Mouse (Mus musculus): ENCODE measurements around the gene Bhlhe40. TPM values are rescaled to one million over a fixed set of nuclear protein-coding genes. Genes with fewer than 3 reads are reported as not detected.
A peak's percentile ranks its signal among the peaks of the same experiment; 100 is the strongest.

Bhlhe40 gene
- polyA plus RNA-seq (2012; rRNA removed) = 17.9 and 35.1 TPM in 2 replicates

DNA sequence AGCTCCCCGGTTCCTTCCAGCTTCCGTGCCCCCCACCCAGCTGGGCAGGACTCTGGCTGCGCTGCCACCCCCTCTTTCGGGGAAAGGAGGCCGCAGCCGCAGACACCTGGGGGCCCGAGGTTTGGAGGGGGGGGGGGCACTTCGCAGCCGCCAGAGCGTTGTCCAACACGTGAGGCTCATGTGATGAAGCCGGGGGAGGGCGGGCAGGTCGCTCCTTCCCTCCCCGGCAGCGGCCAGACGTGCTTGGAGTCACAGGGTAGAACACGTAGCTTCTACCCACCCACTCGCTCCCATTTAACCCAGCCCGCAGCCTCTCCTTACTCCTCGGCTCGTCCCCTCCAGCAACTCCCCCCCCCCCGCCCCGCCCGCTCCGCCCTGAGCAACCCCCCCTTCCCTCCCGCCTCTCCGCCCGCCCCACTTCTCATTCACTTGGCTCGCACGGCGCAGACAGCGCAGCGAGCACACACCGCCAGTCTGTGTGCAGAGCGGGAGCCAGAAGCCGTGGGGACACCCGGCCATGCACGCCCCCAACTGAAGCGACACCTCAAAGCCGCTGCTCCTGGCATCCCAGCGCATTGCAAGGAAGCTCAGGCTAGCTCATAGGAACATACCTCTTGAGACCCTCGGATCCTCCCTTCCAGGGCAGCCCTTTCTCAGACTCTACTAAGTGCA is at the start of gene Bhlhe40:
Bhlhe40 (plus strand) TSS at position 424 of the 672 bp plus-strand sequence.
- DNase-seq (ENCODE audit: low spot score) = peak; percentile 77

GRCm38 (mm10) chr6:108611663-108612062 is 48.8 kb upstream of the Bhlhe40 start:
- no peak for DNase-seq (ENCODE audit: low spot score)

DNA sequence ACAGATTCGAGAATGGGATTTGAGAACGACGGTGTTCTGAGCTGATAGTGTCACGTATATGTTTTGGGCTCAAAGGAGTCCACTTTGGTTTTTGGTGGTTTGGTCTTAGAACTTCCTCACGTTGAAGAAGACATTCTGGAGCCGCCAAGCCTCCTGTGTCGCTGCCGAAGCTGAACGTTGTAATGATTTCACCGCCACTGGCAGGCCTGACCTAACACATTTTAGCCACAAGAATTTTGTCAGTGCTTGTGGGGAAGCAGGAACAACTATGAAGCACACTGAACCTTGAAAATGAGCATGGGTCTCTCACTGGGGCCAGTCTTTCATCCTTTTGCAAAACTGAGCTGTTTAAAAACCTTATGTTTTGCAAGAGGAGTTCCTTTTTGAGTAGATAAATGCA is 42.4 kb upstream of the Bhlhe40 start:
- DNase-seq (ENCODE audit: low spot score) = no peak

DNA sequence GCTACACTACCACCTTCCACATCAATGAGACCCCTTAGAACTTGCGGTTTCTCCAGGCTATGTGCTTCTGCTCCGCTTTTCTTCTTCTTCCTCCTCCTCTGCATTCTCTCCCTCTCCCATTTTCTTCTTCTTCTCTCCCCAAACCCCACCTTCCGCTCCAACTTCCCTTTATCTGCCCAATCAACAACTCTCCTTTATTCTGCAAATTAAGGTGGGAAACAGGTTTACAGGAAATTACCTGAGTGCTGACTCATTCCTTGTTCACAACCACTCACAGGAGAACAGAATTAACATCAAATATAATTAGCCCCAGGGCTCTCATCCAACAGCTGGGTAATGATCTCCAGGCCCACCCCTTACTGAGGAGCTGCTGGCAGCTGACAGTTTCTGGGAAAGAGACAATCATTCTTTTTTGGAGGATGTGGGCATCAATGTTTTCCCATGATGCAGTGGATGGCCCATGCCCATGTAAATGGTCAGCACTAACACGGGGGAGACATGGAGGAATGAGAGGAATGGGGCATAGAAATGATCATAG is 37.3 kb upstream of the Bhlhe40 start:
- DNase-seq (ENCODE audit: low spot score) = no peak

- DNase-seq (ENCODE audit: low spot score) = no peak
Measured at GRCm38 (mm10) chr6:108624915-108625314, 35.5 kb upstream of the Bhlhe40 start.

DNA sequence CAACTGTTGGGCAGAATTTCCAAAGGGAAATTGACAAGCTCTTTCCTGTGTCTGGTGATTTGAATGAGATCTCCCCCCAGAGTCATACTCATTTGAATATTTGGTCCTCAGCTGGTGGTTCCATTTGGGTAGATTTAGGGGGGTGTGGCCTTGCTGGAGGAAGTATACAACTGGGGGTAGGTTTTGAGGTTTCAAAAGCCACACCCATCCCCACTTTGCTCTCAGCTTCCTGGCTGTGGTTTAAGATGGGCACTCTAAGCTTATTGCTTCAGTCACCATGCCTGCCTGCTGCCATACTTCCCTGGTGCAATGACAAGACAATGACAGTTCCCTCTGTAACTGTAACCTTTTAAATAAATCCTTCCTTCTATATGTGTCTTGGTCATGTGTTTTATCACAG is 29.7 kb upstream of the Bhlhe40 start:
- DNase-seq (ENCODE audit: low spot score) = no peak

- DNase-seq (ENCODE audit: low spot score) = no peak
Measured at GRCm38 (mm10) chr6:108638157-108638833, 22.1 kb upstream of the Bhlhe40 start.

GRCm38 (mm10) chr6:108642020-108642419 is 18.4 kb upstream of the Bhlhe40 start:
- no peak for DNase-seq (ENCODE audit: low spot score)

GRCm38 (mm10) chr6:108643035-108643434 is 17.4 kb upstream of the Bhlhe40 start:
- no peak for DNase-seq (ENCODE audit: low spot score)

DNA sequence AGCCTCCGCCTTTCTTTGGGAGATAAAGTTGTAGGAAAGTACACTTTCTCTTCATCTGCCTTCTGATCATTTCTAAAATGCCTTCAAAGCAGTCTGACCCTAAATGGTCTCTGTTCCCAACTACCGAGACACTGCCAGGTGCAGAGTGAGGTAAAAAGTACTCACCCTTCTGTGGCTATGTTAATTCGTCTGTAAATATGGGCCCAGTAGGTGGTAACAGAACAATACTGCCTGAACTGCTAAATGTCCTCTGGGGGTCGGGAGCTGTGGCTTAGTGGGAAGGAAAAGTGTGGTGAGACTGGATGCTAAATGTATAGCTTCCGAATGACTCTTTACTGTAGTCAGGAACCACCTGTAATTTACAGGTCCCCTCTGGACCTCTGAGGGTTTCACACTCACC is 16.1 kb upstream of the Bhlhe40 start:
- no peak for DNase-seq (ENCODE audit: low spot score)

GRCm38 (mm10) chr6:108647094-108647493 is 13.3 kb upstream of the Bhlhe40 start:
- no peak for DNase-seq (ENCODE audit: low spot score)

DNA sequence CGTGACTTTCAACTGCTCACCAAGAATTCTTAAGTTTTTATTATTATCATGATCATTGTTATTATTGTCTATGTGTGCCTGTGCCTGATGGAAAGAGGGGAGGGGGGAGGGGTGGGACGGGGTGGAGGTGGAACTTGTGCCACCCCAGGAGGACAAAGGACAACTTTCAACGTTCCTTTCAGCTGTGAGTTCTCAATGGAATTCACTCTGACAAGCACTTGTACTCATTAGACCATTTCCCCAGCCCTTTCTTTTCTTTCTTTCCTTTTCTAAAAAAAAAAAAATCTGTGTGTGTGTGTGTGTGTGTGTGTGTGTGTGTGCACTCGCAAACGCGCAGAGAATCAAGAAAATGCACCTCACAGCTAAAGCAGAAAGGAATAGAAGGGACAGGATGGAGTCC is 12.4 kb upstream of the Bhlhe40 start:
- no peak for DNase-seq (ENCODE audit: low spot score)

DNA sequence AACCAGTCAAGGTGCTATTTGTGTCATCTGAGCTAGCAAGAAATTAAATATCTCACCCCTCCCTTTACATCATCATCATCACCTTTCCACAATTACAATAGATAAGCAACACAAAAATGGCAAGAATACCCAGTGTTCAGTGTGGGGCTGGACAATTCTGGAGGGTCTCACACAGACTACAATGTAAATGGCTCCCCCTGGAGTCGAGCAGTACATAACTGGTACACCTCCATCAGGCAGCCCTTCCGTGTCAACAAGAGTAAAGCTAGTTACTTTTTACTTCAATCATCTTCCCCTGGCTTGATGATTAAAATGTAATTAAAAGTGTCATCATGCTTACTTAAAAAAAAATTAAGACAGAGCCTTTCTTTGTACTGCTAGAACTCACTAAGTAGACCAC is 4.6 kb upstream of the Bhlhe40 start:
- DNase-seq (ENCODE audit: low spot score) = no peak

GRCm38 (mm10) chr6:108658051-108658415 is 2.4 kb upstream of the Bhlhe40 start:
- DNase-seq (ENCODE audit: low spot score) = no peak

- peak; percentile 43 for DNase-seq (ENCODE audit: low spot score)
Measured at GRCm38 (mm10) chr6:108658416-108659201, 1.8 kb upstream of the Bhlhe40 start.

DNA sequence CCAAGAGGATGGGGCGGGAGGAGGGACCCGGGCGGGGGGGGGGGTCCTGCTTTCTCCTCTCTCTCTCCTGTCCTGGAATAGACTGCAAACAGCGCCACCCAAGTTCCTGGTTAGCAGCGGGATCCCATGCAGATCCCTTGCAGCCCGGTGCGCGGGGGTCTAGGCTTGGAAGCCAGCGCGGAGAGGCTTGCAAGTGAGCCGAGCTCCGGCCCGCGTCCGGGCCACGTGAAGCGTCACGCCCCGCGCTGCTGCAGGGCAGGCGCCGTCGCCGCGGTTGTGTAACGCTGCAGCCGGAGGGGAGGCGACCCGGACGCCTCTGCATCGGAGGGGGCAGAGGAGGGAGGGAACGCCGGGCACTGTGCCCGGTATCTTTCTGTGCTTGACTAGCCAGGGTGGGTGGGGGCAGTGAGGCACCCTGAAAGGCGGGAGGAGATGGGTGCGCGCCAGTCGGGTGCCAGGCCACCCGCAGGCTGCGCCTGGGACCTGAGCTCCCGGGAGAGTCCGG is 1.2 kb upstream of the Bhlhe40 start:
- no peak for DNase-seq (ENCODE audit: low spot score)

DNA sequence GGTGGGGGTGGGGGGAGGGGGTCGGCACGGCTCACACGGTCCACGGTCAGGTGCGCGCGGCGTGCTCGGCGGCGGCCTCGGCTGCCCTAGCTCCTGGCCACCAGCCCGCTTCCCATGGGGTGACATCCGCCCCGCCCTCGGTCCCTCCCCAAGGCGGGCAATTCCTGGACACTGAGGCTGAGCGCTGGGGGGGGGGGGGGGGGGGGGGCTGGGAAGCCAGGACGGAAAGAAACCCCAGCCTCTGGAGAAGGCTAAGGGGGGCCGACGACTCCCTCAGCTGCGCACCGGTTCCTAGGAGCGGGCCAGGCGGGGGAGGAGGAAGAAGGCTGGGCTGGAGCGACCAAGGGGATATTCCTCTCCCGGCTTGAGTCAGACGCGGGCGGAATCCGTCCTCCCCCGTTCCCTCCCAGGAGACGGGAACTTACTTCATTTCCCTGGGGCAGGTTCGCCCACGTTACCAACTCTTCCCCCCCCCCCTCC is 663 bp upstream of the Bhlhe40 start:
- DNase-seq (ENCODE audit: low spot score) = peak; percentile 89

- no peak for DNase-seq (ENCODE audit: low spot score)
Measured at GRCm38 (mm10) chr6:108660878-108661389, 505 bp downstream of the Bhlhe40 start.

- peak; percentile 84 for DNase-seq (ENCODE audit: low spot score)
Measured at GRCm38 (mm10) chr6:108661412-108661811, 983 bp downstream of the Bhlhe40 start.

DNA sequence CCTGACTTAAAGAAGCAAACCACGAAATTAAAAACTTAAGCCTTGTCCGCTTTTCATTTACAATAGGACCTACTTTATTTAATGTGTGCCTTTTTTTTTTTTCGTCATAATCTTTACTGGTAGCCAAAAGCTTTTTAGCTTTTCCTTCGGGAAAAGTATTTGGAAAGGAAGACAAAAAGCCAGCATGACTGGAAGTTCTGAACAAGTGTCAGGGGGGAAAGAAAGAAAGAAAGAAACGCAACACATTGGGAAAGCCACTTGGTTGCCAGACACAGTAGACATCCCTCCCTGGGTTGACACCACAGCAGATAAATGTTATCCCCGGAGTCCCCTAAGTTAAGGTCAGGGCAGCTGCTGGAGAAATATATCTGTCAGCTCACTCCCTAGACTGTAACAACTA is 1.5 kb downstream of the Bhlhe40 start:
- no peak for DNase-seq (ENCODE audit: low spot score)

- DNase-seq (ENCODE audit: low spot score) = no peak
Measured at GRCm38 (mm10) chr6:108662314-108663240, 2.1 kb downstream of the Bhlhe40 start.

All from urinary bladder, adult 2 months (tissue).